ENCODE assay signal across 10 mouse cellular contexts in genomic region chr6:51333722-51334360, GRCm38 (mm10).
DNase-seq lines count a peak whose midpoint lies in the region; ATAC-seq and TF ChIP-seq lines count a peak whose summit lies in the region.
"Had no signal": no experiment of that assay in that cellular context is flagged by ENCODE, and none has a peak within 500 bp of the region (broad histone marks: within the 10 kb centered on the region; RNA-seq: fewer than 3 reads in every experiment).

No protein-coding gene starts in this region.

- no peak for TF ChIP-seq POLR2A in MEL (IDR thresholded peaks at IDR 0.05; ENCODE audit: control insufficient read depth in 1 of 2, insufficient read depth in 1 of 2, low read depth in 1 of 2, low read length in 2 of 2, poor library complexity in 1 of 2)

- no peaks in the 10 kb centered on the region for H3K79me2 ChIP-seq in MEL (ENCODE audit: control insufficient read depth, insufficient read depth, low read length, poor library complexity)

- DNase-seq in MEL (ENCODE audit: low read depth, low spot score), result peak; percentile 11
- peak; percentile 96 for DNase-seq in embryonic facial prominence, embryonic 14.5 days (ENCODE audit: low spot score)
- DNase-seq in heart, postnatal 36 days, result peak; percentile 46 to 50
- no peak for DNase-seq in thymus, postnatal 4 days
- DNase-seq in layer of hippocampus, adult 9-10 months (ENCODE audit: low spot score), result no peak
- no peak for DNase-seq in thymus, postnatal 10 days (ENCODE audit: low spot score in 2 of 2)
- DNase-seq in adrenal gland, postnatal 14 days, result no peak

- peaks cover 3 to 15% of the 10 kb centered on the region in 2 experiments; a peak in 3 of 4 replicates for H3K27me3 ChIP-seq in MEL (ENCODE audit: control insufficient read depth in 1 of 2, insufficient read depth in 2 of 2, low read length in 2 of 2)
- no peaks in the 10 kb centered on the region for H3K27me3 ChIP-seq in embryonic facial prominence, embryonic 14.5 days (replicated peaks; ENCODE audit: control insufficient read depth, insufficient read depth, low read length)
- no peaks in the 10 kb centered on the region for H3K27me3 ChIP-seq in limb, embryonic 13.5 days
- H3K27me3 ChIP-seq: liver, embryonic 15.5 days had no signal

- no peak overlapping the region for H3K9ac ChIP-seq in MEL (ENCODE audit: control insufficient read depth, low read depth, low read length, poor library complexity, severe bottlenecking)
- H3K9ac ChIP-seq in embryonic facial prominence, embryonic 14.5 days (ENCODE audit: low read depth, low read length), result no peak overlapping the region
- no peak overlapping the region for H3K9ac ChIP-seq in limb, embryonic 13.5 days
- H3K9ac ChIP-seq: liver, embryonic 15.5 days had no signal

- no peak for TF ChIP-seq CTCF in MEL (IDR thresholded peaks at IDR 0.05 in 2 of 3, conservative IDR thresholded peaks at IDR 0.05 in 1 of 3; ENCODE audit: control insufficient read depth in 1 of 3, insufficient read depth in 1 of 3, low read depth in 2 of 3, low read length in 3 of 3, poor library complexity in 1 of 3, severe bottlenecking in 1 of 3)

- H3K4me1 ChIP-seq in MEL (ENCODE audit: control insufficient read depth in 1 of 2, insufficient read depth in 2 of 2, low read length in 2 of 2), result no peaks in the 10 kb centered on the region
- peaks cover 46% of the 10 kb centered on the region for H3K4me1 ChIP-seq in embryonic facial prominence, embryonic 14.5 days (ENCODE audit: control insufficient read depth, insufficient read depth, low read length)
- H3K4me1 ChIP-seq in limb, embryonic 13.5 days, result peaks cover 36% of the 10 kb centered on the region
- H3K4me1 ChIP-seq: liver, embryonic 15.5 days had no signal

- H3K27ac ChIP-seq in MEL (ENCODE audit: control insufficient read depth, low read depth, low read length), result no peak overlapping the region
- H3K27ac ChIP-seq in embryonic facial prominence, embryonic 14.5 days (replicated peaks; ENCODE audit: low read depth, low read length), result peak overlapping the region; percentile 92
- peak overlapping the region; percentile 73; the same call in 1 of the 2 replicates for H3K27ac ChIP-seq in limb, embryonic 13.5 days
- H3K27ac ChIP-seq: forebrain, embryonic 10.5 days; liver, embryonic 15.5 days had no signal

- 13% methylated on average over 7 of the region's 7 CpGs for WGBS in embryonic facial prominence, embryonic 14.5 days
- WGBS in limb, embryonic 13.5 days, result 33% methylated on average over 7 of the region's 7 CpGs

- H3K9me3 ChIP-seq in MEL (replicated peaks; ENCODE audit: insufficient read depth, low read length), result no peaks in the 10 kb centered on the region
- no peaks in the 10 kb centered on the region for H3K9me3 ChIP-seq in embryonic facial prominence, embryonic 14.5 days (ENCODE audit: control insufficient read depth, low read length)
- H3K9me3 ChIP-seq in limb, embryonic 13.5 days, result no peaks in the 10 kb centered on the region
- H3K9me3 ChIP-seq: forebrain, embryonic 10.5 days; liver, embryonic 15.5 days had no signal

- no peak overlapping the region for H3K4me3 ChIP-seq in MEL (ENCODE audit: control insufficient read depth in 1 of 2, insufficient read depth in 1 of 2, low read depth in 2 of 2, low read length in 2 of 2)
- no peak overlapping the region for H3K4me3 ChIP-seq in embryonic facial prominence, embryonic 14.5 days (ENCODE audit: low read depth, low read length)
- H3K4me3 ChIP-seq in limb, embryonic 13.5 days, result no peak overlapping the region
- H3K4me3 ChIP-seq: forebrain, embryonic 10.5 days; liver, embryonic 15.5 days had no signal

- peak overlapping the region; percentile 8 for H3K4me2 ChIP-seq in embryonic facial prominence, embryonic 14.5 days (ENCODE audit: low read depth, low read length)
- 0 out of 2 replicates have a peak overlapping the region, but pooled peaks have one; percentile 5 for H3K4me2 ChIP-seq in limb, embryonic 13.5 days (replicated peaks)
- H3K4me2 ChIP-seq: liver, embryonic 15.5 days had no signal

- no peaks in the 10 kb centered on the region for H3K36me3 ChIP-seq in MEL (ENCODE audit: control insufficient read depth in 1 of 2, insufficient read depth in 2 of 2, low read length in 2 of 2)
- H3K36me3 ChIP-seq in embryonic facial prominence, embryonic 14.5 days (ENCODE audit: control insufficient read depth, insufficient read depth, low read length), result no peaks in the 10 kb centered on the region
- no peaks in the 10 kb centered on the region for H3K36me3 ChIP-seq in limb, embryonic 13.5 days
- H3K36me3 ChIP-seq: forebrain, embryonic 10.5 days; liver, embryonic 15.5 days had no signal

- intact Hi-C loops in heart, postnatal 36 days (cut with DNase I), result loop anchor here (10.0 kb wide), 1 partner anchor 119 kb away; no protein-coding TSS in a partner anchor

- TF ChIP-seq RAD21 in MEL (IDR thresholded peaks at IDR 0.05; ENCODE audit: low read depth, low read length), result no peak

- TF ChIP-seq EP300 in MEL (IDR thresholded peaks at IDR 0.05; ENCODE audit: low read depth in 1 of 2, low read length in 2 of 2), result no peak

- peak; percentile 86 for ATAC-seq in embryonic facial prominence, embryonic 14.5 days (ENCODE audit: low read depth)
- ATAC-seq in limb, embryonic 13.5 days (ENCODE audit: low FRiP score, low read depth), result peak; percentile 77

TF ChIP-seq in MEL, 35 proteins besides CTCF, POLR2A, EP300 and RAD21:
- TF ChIP-seq ZMIZ1 (IDR thresholded peaks at IDR 0.05; ENCODE audit: low read depth, low read length) (no peak), GABPA (IDR thresholded peaks at IDR 0.05; ENCODE audit: low read depth, low read length) (no peak), JUND (IDR thresholded peaks at IDR 0.05; ENCODE audit: low read depth, low read length) (no peak), USF2 (IDR thresholded peaks at IDR 0.05; ENCODE audit: borderline replicate concordance in 1 of 2, insufficient read depth in 1 of 2, low read depth in 1 of 2, low read length in 2 of 2) (no peak), POLR2AphosphoS2 (IDR thresholded peaks at IDR 0.05; ENCODE audit: low read length) (no peak), USF1 (IDR thresholded peaks at IDR 0.05; ENCODE audit: low read depth, low read length) (no peak), ETS1 (IDR thresholded peaks at IDR 0.05; ENCODE audit: low read depth, low read length) (no peak), UBTF (IDR thresholded peaks at IDR 0.05; ENCODE audit: borderline replicate concordance, insufficient read depth, low read depth, low read length) (no peak), ZKSCAN1 (IDR thresholded peaks at IDR 0.05; ENCODE audit: low read depth, low read length) (no peak), MAX (IDR thresholded peaks at IDR 0.05; ENCODE audit: low read length) (no peak), MYC (IDR thresholded peaks at IDR 0.05; ENCODE audit: low read depth, low read length) (no peak), E2F4 (IDR thresholded peaks at IDR 0.05; ENCODE audit: borderline replicate concordance, low read depth, low read length) (no peak), NRF1 (IDR thresholded peaks at IDR 0.05; ENCODE audit: insufficient read depth, low read depth, low read length, poor library complexity, severe bottlenecking) (no peak), MYB (IDR thresholded peaks at IDR 0.05; ENCODE audit: low read depth, low read length) (no peak), RCOR1 (IDR thresholded peaks at IDR 0.05; ENCODE audit: low read depth, low read length) (no peak), TCF12 (IDR thresholded peaks at IDR 0.05; ENCODE audit: low read depth, low read length) (no peak), ZNF384 (IDR thresholded peaks at IDR 0.05; ENCODE audit: low read depth, low read length) (no peak)

Comparison
In these comparisons a context has a peak if more than half of its experiments do, and no peak if none do; other contexts are left out.
1. DNase-seq: peak in MEL (single experiment), embryonic facial prominence, embryonic 14.5 days (single experiment) and heart, postnatal 36 days (2 of 2); none in thymus, postnatal 4 days (single experiment), layer of hippocampus, adult 9-10 months (single experiment), thymus, postnatal 10 days (0 of 2) and adrenal gland, postnatal 14 days (single experiment).